Mouse (Mus musculus) CH12.LX (cell line): ENCODE results near the gene Meaf6. TPM values are rescaled to one million over a fixed set of nuclear protein-coding genes. Genes with fewer than 3 reads are reported as not detected.

Source experiments
- DNase-seq: peaks from one replicate; pipeline ENCODE4 v3.0.0-alpha.2; 2013; ENCODE audit errors: extremely low read depth
- H3K27ac ChIP-seq: 2 replicates; pipeline ENCODE4 v1.5.1; 2012; ENCODE audit warnings: low read depth, mild to moderate bottlenecking, control low read depth, moderate library complexity; ENCODE audit not compliant: insufficient read depth
- H3K27me3 ChIP-seq: replicated peaks from 2 replicates; pipeline ENCODE3; 2012; ENCODE audit warnings: inconsistent platforms
- H3K36me3 ChIP-seq, 2 experiments: replicated peaks in 1 of 2; 2 replicates each; pipeline versions ENCODE3 to v1.6.1; 2012; ENCODE audit warnings: inconsistent platforms in 1 of 2, low read length in 1 of 2, mild to moderate bottlenecking in 1 of 2, mixed read lengths in 1 of 2, moderate library complexity in 1 of 2; ENCODE audit not compliant: control insufficient read depth in 1 of 2, insufficient read depth in 1 of 2
- H3K4me1 ChIP-seq, 2 experiments: 2 replicates each; pipeline ENCODE4 v1.6.1; 2012; ENCODE audit warnings: inconsistent platforms in 1 of 2, moderate library complexity in 1 of 2; ENCODE audit not compliant: insufficient read depth in 2 of 2, control insufficient read depth in 1 of 2
- H3K4me2 ChIP-seq: 2 replicates; pipeline ENCODE4 v1.6.1; 2012; ENCODE audit warnings: low read depth, mild to moderate bottlenecking, control low read depth; ENCODE audit not compliant: poor library complexity, insufficient read depth, severe bottlenecking
- H3K4me3 ChIP-seq, 3 experiments: fragments of 150-350 bp in 1 of 3; sonication (generic) in 1 of 3; replicated peaks in 1 of 3; 2 replicates each; pipeline versions ENCODE3 to v1.5.1; 2011 to 2012; ENCODE audit warnings: low read depth in 2 of 3, low read length in 2 of 3, mild to moderate bottlenecking in 2 of 3, moderate library complexity in 2 of 3, control low read depth in 1 of 3, improper control_type of control experiment in 1 of 3, inconsistent platforms in 1 of 3, mixed read lengths in 1 of 3; ENCODE audit not compliant: poor library complexity in 1 of 3
- H3K79me2 ChIP-seq: replicated peaks from 2 replicates; pipeline ENCODE4 v1.6.1; 2012; ENCODE audit warnings: mild to moderate bottlenecking, moderate library complexity; ENCODE audit not compliant: control insufficient read depth, poor library complexity, insufficient read depth, severe bottlenecking; ENCODE audit errors: extremely low read depth
- H3K9ac ChIP-seq: 2 replicates; pipeline ENCODE4 v1.6.1; 2012; ENCODE audit warnings: low read depth, mild to moderate bottlenecking, control low read depth, moderate library complexity; ENCODE audit not compliant: insufficient read depth
- H3K9me3 ChIP-seq: replicated peaks from 2 replicates; pipeline ENCODE3; 2012; ENCODE audit warnings: low read length, inconsistent platforms, mixed read lengths
- BHLHE40 ChIP-seq: IDR thresholded peaks from 2 replicates; pipeline ENCODE4 v1.6.1; 2011; ENCODE audit warnings: mild to moderate bottlenecking, low read depth, low read length, improper control_type of control experiment
- CHD1 ChIP-seq: IDR thresholded peaks from 2 replicates; pipeline ENCODE4 v1.6.1; 2012; ENCODE audit warnings: low read depth, low read length, improper control_type of control experiment, inconsistent platforms
- CHD2 ChIP-seq: IDR thresholded peaks from 2 replicates; pipeline ENCODE4 v1.6.1; 2011; ENCODE audit warnings: low read length, improper control_type of control experiment
- CTCF ChIP-seq, 2 experiments: IDR thresholded peaks in 1 of 2; conservative IDR thresholded peaks in 1 of 2; 2 replicates each; pipeline ENCODE4 v1.5.1; 2011 to 2012; ENCODE audit warnings: low read depth in 2 of 2, low read length in 2 of 2, improper control_type of control experiment in 1 of 2, inconsistent platforms in 1 of 2, mild to moderate bottlenecking in 1 of 2, moderate library complexity in 1 of 2
- E2F4 ChIP-seq: IDR thresholded peaks from 2 replicates; pipeline ENCODE4 v1.6.1; 2011; ENCODE audit warnings: low read depth, low read length, improper control_type of control experiment; ENCODE audit not compliant: insufficient replicate concordance
- ELF1 ChIP-seq: IDR thresholded peaks from 2 replicates; pipeline ENCODE4 v1.6.1; 2014; ENCODE audit warnings: low read depth, mild to moderate bottlenecking, inconsistent platforms, low read length, improper control_type of control experiment
- EP300 ChIP-seq: IDR thresholded peaks from 2 replicates; pipeline ENCODE4 v1.6.1; 2011; ENCODE audit warnings: low read length, improper control_type of control experiment
- ETS1 ChIP-seq: conservative IDR thresholded peaks from 2 replicates; pipeline ENCODE4 v1.6.1; 2012; ENCODE audit warnings: low read depth, mild to moderate bottlenecking, inconsistent platforms, low read length, improper control_type of control experiment, moderate library complexity
- GABPA ChIP-seq: IDR thresholded peaks from 2 replicates; pipeline ENCODE4 v1.6.1; 2012; ENCODE audit warnings: low read depth, low read length, improper control_type of control experiment, inconsistent platforms; ENCODE audit not compliant: insufficient replicate concordance
- HCFC1 ChIP-seq: IDR thresholded peaks from 2 replicates; pipeline ENCODE4 v1.6.1; 2012; ENCODE audit warnings: low read depth, mild to moderate bottlenecking, inconsistent platforms, low read length, improper control_type of control experiment
- JUN ChIP-seq: IDR thresholded peaks from 2 replicates; pipeline ENCODE4 v1.6.1; 2011; ENCODE audit warnings: low read depth, mild to moderate bottlenecking, low read length, improper control_type of control experiment, moderate library complexity; ENCODE audit not compliant: insufficient read depth
- JUND ChIP-seq: conservative IDR thresholded peaks from 2 replicates; pipeline ENCODE4 v1.6.1; 2011; ENCODE audit warnings: low read depth, low read length, improper control_type of control experiment
- KAT2A ChIP-seq: IDR thresholded peaks from 2 replicates; pipeline ENCODE4 v1.6.1; 2012; ENCODE audit warnings: low read length, improper control_type of control experiment, inconsistent platforms; ENCODE audit not compliant: insufficient replicate concordance
- MAFK ChIP-seq: IDR thresholded peaks from 2 replicates; pipeline ENCODE4 v1.6.1; 2011; ENCODE audit warnings: low read length, improper control_type of control experiment; ENCODE audit not compliant: insufficient replicate concordance
- MAZ ChIP-seq: IDR thresholded peaks from 2 replicates; pipeline ENCODE4 v1.6.1; 2012; ENCODE audit warnings: low read depth, mild to moderate bottlenecking, inconsistent platforms, low read length, improper control_type of control experiment, moderate library complexity
- MEF2A ChIP-seq: IDR thresholded peaks from 2 replicates; pipeline ENCODE4 v1.6.1; 2014; ENCODE audit warnings: low read depth, mild to moderate bottlenecking, inconsistent platforms, low read length, improper control_type of control experiment, borderline replicate concordance
- MXI1 ChIP-seq: IDR thresholded peaks from 2 replicates; pipeline ENCODE4 v1.6.1; 2011; ENCODE audit warnings: mild to moderate bottlenecking, low read depth, low read length, improper control_type of control experiment
- MYC ChIP-seq: IDR thresholded peaks from 2 replicates; pipeline ENCODE4 v1.6.1; 2011; ENCODE audit warnings: low read depth, mild to moderate bottlenecking, improper control_type of control experiment, low read length
- NELFE ChIP-seq: IDR thresholded peaks from 2 replicates; pipeline ENCODE4 v1.6.1; 2011; ENCODE audit warnings: low read depth, low read length, improper control_type of control experiment
- NRF1 ChIP-seq: IDR thresholded peaks from 2 replicates; pipeline ENCODE4 v1.6.1; 2014; ENCODE audit warnings: low read depth, mild to moderate bottlenecking, inconsistent platforms, low read length, improper control_type of control experiment, moderate library complexity
- PAX5 ChIP-seq: IDR thresholded peaks from 2 replicates; pipeline ENCODE4 v1.6.1; 2012; ENCODE audit warnings: low read length, inconsistent platforms, mixed read lengths
- POLR2A ChIP-seq: IDR thresholded peaks from 2 replicates; pipeline ENCODE4 v1.6.1; 2011; ENCODE audit warnings: low read depth, mild to moderate bottlenecking, improper control_type of control experiment, low read length
- POLR2AphosphoS2 ChIP-seq: IDR thresholded peaks from 2 replicates; pipeline ENCODE4 v1.6.1; 2011; ENCODE audit warnings: low read depth, low read length, improper control_type of control experiment
- RAD21 ChIP-seq: IDR thresholded peaks from 2 replicates; pipeline ENCODE4 v1.6.1; 2011; ENCODE audit warnings: low read depth, mild to moderate bottlenecking, low read length, improper control_type of control experiment, moderate library complexity
- RCOR1 ChIP-seq: conservative IDR thresholded peaks from 2 replicates; pipeline ENCODE4 v1.6.1; 2012; ENCODE audit warnings: low read depth, mild to moderate bottlenecking, inconsistent platforms, low read length, improper control_type of control experiment
- SIN3A ChIP-seq: IDR thresholded peaks from 2 replicates; pipeline ENCODE4 v1.6.1; 2012; ENCODE audit warnings: low read length, improper control_type of control experiment, inconsistent platforms
- SMC3 ChIP-seq: IDR thresholded peaks from 2 replicates; pipeline ENCODE4 v1.6.1; 2011; ENCODE audit warnings: low read depth, low read length, improper control_type of control experiment
- TBP ChIP-seq: conservative IDR thresholded peaks from 2 replicates; pipeline ENCODE4 v1.6.1; 2011; ENCODE audit warnings: low read depth, low read length, improper control_type of control experiment
- TCF12 ChIP-seq: IDR thresholded peaks from 2 replicates; pipeline ENCODE4 v1.6.1; 2014; ENCODE audit warnings: low read depth, mild to moderate bottlenecking, inconsistent platforms, low read length, improper control_type of control experiment
- UBTF ChIP-seq: IDR thresholded peaks from 2 replicates; pipeline ENCODE4 v1.6.1; 2012; ENCODE audit warnings: low read depth, mild to moderate bottlenecking, inconsistent platforms, low read length, improper control_type of control experiment, moderate library complexity
- USF1 ChIP-seq: IDR thresholded peaks from 2 replicates; pipeline ENCODE4 v1.6.1; 2014; ENCODE audit warnings: low read depth, mild to moderate bottlenecking, inconsistent platforms, low read length, improper control_type of control experiment
- USF2 ChIP-seq: conservative IDR thresholded peaks from 2 replicates; pipeline ENCODE4 v1.6.1; 2011; ENCODE audit warnings: low read depth, low read length, improper control_type of control experiment
- ZC3H11A ChIP-seq: IDR thresholded peaks from 2 replicates; pipeline ENCODE4 v1.6.1; 2012; ENCODE audit warnings: low read depth, mild to moderate bottlenecking, inconsistent platforms, low read length, improper control_type of control experiment
- ZKSCAN1 ChIP-seq: IDR thresholded peaks from 2 replicates; pipeline ENCODE4 v1.6.1; 2012; ENCODE audit warnings: low read depth, inconsistent platforms, low read length, improper control_type of control experiment, borderline replicate concordance
- ZMIZ1 ChIP-seq: IDR thresholded peaks from 2 replicates; pipeline ENCODE4 v1.6.1; 2012; ENCODE audit warnings: low read depth, mild to moderate bottlenecking, inconsistent platforms, low read length, improper control_type of control experiment
- ZNF384 ChIP-seq: IDR thresholded peaks from 2 replicates; pipeline ENCODE4 v1.6.1; 2012; ENCODE audit warnings: low read depth, low read length, improper control_type of control experiment, inconsistent platforms
- dilution Hi-C: fragments of 300-500 bp; cut with MboI; formaldehyde crosslinking; loops from 2 replicates; pipeline ENCODE4 v1.14.3; 2020; ENCODE audit warnings: low sequenced_read_pairs; ENCODE audit not compliant: extremely low pct_unique_long_range_greater_than_20kb, extremely low pct_ligation_motif_present
- in situ Hi-C: fragments of 300-500 bp; cut with MboI; formaldehyde crosslinking; loops from 3 replicates; pipeline ENCODE4 v1.14.3; 2019; ENCODE audit warnings: low sequenced_read_pairs, low pct_ligation_motif_present, low pct_unique_long_range_greater_than_20kb, mixed read lengths
- polyA plus RNA-seq: library from polyadenylated mRNA; unstranded; fragments of >175 nt; gene quantifications from 2 replicates; pipeline ENCODE4 v1.2.1, GENCODE M21; 2012; ENCODE audit warnings: low read depth; ENCODE audit not compliant: insufficient read length
- total RNA-seq, 2 experiments: library from RNA; depleted of rRNA; stranded (reverse); fragments of 300-350 nt in 1 of 2; fragments of >200 nt in 1 of 2; gene quantifications; 2 replicates each; pipeline ENCODE4 v1.2.3; 2012 to 2014

The Meaf6 gene
- total and polyA plus RNA-seq, 3 experiments: 26.4 to 52.8 (median 29.3) TPM

- DNase-seq: peak; percentile 96
- Histone ChIP-seq H3K4me3 (peak within 1 kb of the TSS; percentile 92 to 99 (median 95)), H3K27me3 (no peaks in the 10 kb centered on the region), H3K9ac (peak within 1 kb of the TSS; percentile 96), H3K27ac (peak within 1 kb of the TSS; percentile 30; the same call in 1 of the 2 replicates), H3K9me3 (no peaks in the 10 kb centered on the region), H3K79me2 (peaks cover 35% of the 10 kb centered on the region), H3K36me3 (peaks cover 28 to 37% of the 10 kb centered on the region in 2 experiments), H3K4me1 (peaks cover 10 to 29% of the 10 kb centered on the region in 2 experiments), H3K4me2 (peak within 1 kb of the TSS; percentile 80)
- dilution Hi-C loops (loop anchor here (25.0 kb wide), 1 partner anchor 104 kb away; no protein-coding TSS in a partner anchor), in situ Hi-C loops (loop anchor here (10.0 to 25.0 kb wide), 2 partner anchors 304 to 362 kb away; partner anchors contain the start of gene Fhl3)
- peak; percentile 90 for TF ChIP-seq ZMIZ1
- TF ChIP-seq RCOR1: peak; percentile 83; the same call in 1 of the 2 replicates
- TF ChIP-seq SIN3A: peak; percentile 97
- TF ChIP-seq E2F4: peak; percentile 51; the same call in 1 of the 2 replicates
- TF ChIP-seq JUND: no peak
- 0 out of 2 replicates have a peak, but pooled peaks have one; percentile 8 for TF ChIP-seq BHLHE40
- 0 out of 2 replicates have a peak, but pooled peaks have one; percentile 50 for TF ChIP-seq TBP
- peak; percentile 95 for TF ChIP-seq NELFE
- no peak for TF ChIP-seq ZC3H11A
- TF ChIP-seq EP300: no peak
- peak; percentile 97 for TF ChIP-seq POLR2A
- TF ChIP-seq CHD1: no peak; the same call in 1 of the 2 replicates
- peak; percentile 69; the same call in 1 of the 2 replicates for TF ChIP-seq POLR2AphosphoS2
- no peak for TF ChIP-seq CTCF (conservative IDR thresholded peaks at IDR 0.05 in 1 of 2, IDR thresholded peaks at IDR 0.05 in 1 of 2; ENCODE audit: low read depth in 2 of 2, low read length in 2 of 2)
- no peak for TF ChIP-seq SMC3
- peak; percentile 96 for TF ChIP-seq MAZ
- peak; percentile 67 for TF ChIP-seq NRF1
- no peak for TF ChIP-seq PAX5
- peak; percentile 66 for TF ChIP-seq CHD2
- no peak; the same call in 1 of the 2 replicates for TF ChIP-seq ETS1
- TF ChIP-seq MXI1: peak; percentile 89
- TF ChIP-seq KAT2A: peak; percentile 94
- TF ChIP-seq USF1: peak; percentile 34; the same call in 1 of the 2 replicates
- TF ChIP-seq MEF2A: peak; percentile 64
- TF ChIP-seq ZKSCAN1: no peak
- TF ChIP-seq RAD21: no peak
- TF ChIP-seq HCFC1: peak; percentile 93
- TF ChIP-seq GABPA: no peak; the same call in 1 of the 2 replicates
- no peak; the same call in 1 of the 2 replicates for TF ChIP-seq UBTF
- no peak for TF ChIP-seq JUN
- TF ChIP-seq TCF12: peak; percentile 90
- 0 out of 2 replicates have a peak, but pooled peaks have one; percentile 16 for TF ChIP-seq MAFK
- peak; percentile 98 for TF ChIP-seq ELF1
- TF ChIP-seq USF2: no peak
- peak; percentile 52; the same call in 1 of the 2 replicates for TF ChIP-seq MYC
- TF ChIP-seq ZNF384: no peak; the same call in 1 of the 2 replicates
Measured at GRCm38 (mm10) chr4:125066490-125067370, 18.2 kb upstream of the Meaf6 start, which contains the start of gene Snip1. Gene Snip1 (plus strand): TSS chr4:125066672.
